Mouse (Mus musculus) hindbrain, embryonic 11.5 days (tissue): ENCODE measurements around the gene Tmem59l. TPM values are rescaled to one million over a fixed set of nuclear protein-coding genes. Genes with fewer than 3 reads are reported as not detected.

Experiments used
- ATAC-seq: fragments of 200-750 bp; cut with Nextera tagmentation; 2 replicates; pipeline ENCODE4 v1.8.0; 2017; ENCODE audit warnings: mild to moderate bottlenecking, moderate TSS enrichment, moderate library complexity; ENCODE audit not compliant: low FRiP score
- DNase-seq: peaks from one replicate; pipeline ENCODE4 v3.0.0-alpha.2; 2015; ENCODE audit warnings: low spot score
- H3K27ac ChIP-seq: fragments of 300-500 bp; sonication (generic); 2 replicates; pipeline ENCODE4 v1.5.1; 2014; ENCODE audit warnings: mild to moderate bottlenecking, low read depth, low read length
- H3K27me3 ChIP-seq: fragments of 300-500 bp; sonication (generic); 2 replicates; pipeline ENCODE4 v1.6.1; 2014; ENCODE audit warnings: mild to moderate bottlenecking, low read length, moderate library complexity, mixed read lengths; ENCODE audit not compliant: control insufficient read depth, insufficient read depth
- H3K36me3 ChIP-seq: fragments of 300-500 bp; sonication (generic); 2 replicates; pipeline ENCODE4 v1.6.1; 2014; ENCODE audit warnings: mild to moderate bottlenecking, low read length, moderate library complexity, mixed read lengths; ENCODE audit not compliant: control insufficient read depth, insufficient read depth
- H3K4me1 ChIP-seq: fragments of 300-500 bp; sonication (generic); replicated peaks from 2 replicates; pipeline ENCODE4 v1.6.1; 2014; ENCODE audit warnings: low read length, mixed read lengths; ENCODE audit not compliant: control insufficient read depth, insufficient read depth
- H3K4me2 ChIP-seq: fragments of 300-500 bp; sonication (generic); replicated peaks from 2 replicates; pipeline ENCODE4 v1.6.1; 2014; ENCODE audit warnings: mild to moderate bottlenecking, low read depth, low read length
- H3K4me3 ChIP-seq: fragments of 300-500 bp; sonication (generic); 2 replicates; pipeline ENCODE4 v1.5.1; 2014; ENCODE audit warnings: low read depth, low read length
- H3K9ac ChIP-seq: fragments of 300-500 bp; sonication (generic); 2 replicates; pipeline ENCODE4 v1.6.1; 2014; ENCODE audit warnings: low read depth, low read length
- H3K9me3 ChIP-seq: fragments of 300-500 bp; sonication (generic); 2 replicates; pipeline ENCODE4 v1.6.1; 2016; ENCODE audit warnings: low read length; ENCODE audit not compliant: control insufficient read depth
- WGBS: fragments of 180-500 bp; shearing (Covaris S2); extraction: QIAGEN DNeasy Blood & Tissue Kit; methylation state at CpG from one replicate; pipeline ENCODE4 v1.1.7; 2014; 5-methylcytosine and 5-hydroxymethylcytosine counted together
- polyA plus RNA-seq: library from polyadenylated mRNA; unstranded; fragments of >200 nt; fragmentation: Nextera tagmentation; extraction: Ambion mirVana; gene quantifications from 2 replicates; pipeline ENCODE4 v1.2.1, GENCODE M21; 2014

Gene Tmem59l
- polyA plus RNA-seq, 1 experiment from 2014 or later = 15.6 TPM

DNA sequence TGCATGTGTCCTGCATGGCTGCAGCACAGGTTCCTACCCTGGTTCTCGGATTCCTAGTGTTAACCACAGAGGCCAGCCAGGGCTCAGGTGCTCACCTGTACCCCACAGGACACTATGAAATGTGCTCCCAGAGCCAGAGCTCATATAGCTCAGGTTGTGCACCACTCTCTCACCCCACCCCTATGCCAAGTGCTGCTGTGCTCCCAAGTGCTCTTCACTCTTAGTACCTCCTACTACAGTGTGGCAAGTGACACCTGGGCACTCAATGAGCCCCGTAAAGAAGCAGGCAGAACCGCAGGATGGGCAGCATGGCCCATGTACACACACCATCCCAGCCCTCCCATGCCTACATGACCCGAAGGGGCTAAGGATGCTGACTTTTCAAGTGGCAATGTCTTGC is 18.4 kb downstream of the Tmem59l start:
- DNase-seq = no peak
- ATAC-seq = no peak
- Histone ChIP-seq H3K4me2 (no peak overlapping the region), H3K9ac (no peak overlapping the region), H3K4me1 (no peaks in the 10 kb centered on the region), H3K9me3 (no peaks in the 10 kb centered on the region), H3K36me3 (no peaks in the 10 kb centered on the region), H3K27me3 (no peaks in the 10 kb centered on the region), H3K27ac (0 out of 2 replicates have a peak overlapping the region, but pooled peaks have one; percentile 17), H3K4me3 (no peak overlapping the region)
- WGBS = 89% methylated on average over 4 of the region's 4 CpGs

DNA sequence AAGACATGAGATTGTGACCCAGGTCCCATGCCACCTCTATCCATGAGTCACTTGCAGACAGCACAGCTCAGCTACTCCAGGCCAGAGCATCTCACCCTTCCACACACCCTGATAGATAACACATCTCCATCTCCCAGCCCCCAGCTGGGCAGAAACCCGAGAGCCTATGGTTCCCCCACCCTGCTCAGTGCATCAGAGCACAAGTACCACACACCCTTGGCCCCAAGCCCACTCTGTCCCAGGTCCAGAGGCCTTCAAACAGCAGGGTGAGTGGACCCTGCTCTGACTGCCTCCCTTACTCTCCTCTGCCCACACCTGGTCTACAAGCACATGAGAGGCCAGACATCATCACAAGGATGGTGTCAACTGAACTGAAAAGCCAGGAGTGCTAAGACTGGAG is 19.3 kb downstream of the Tmem59l start:
- Histone ChIP-seq H3K4me1 (no peaks in the 10 kb centered on the region), H3K4me3 (no peak overlapping the region), H3K9ac (no peak overlapping the region), H3K36me3 (no peaks in the 10 kb centered on the region), H3K27ac (no peak overlapping the region), H3K27me3 (no peaks in the 10 kb centered on the region), H3K4me2 (no peak overlapping the region), H3K9me3 (no peaks in the 10 kb centered on the region)
- DNase-seq = no peak
- 74% methylated on average over 1 of the region's 1 CpGs for WGBS
- ATAC-seq = no peak

DNA sequence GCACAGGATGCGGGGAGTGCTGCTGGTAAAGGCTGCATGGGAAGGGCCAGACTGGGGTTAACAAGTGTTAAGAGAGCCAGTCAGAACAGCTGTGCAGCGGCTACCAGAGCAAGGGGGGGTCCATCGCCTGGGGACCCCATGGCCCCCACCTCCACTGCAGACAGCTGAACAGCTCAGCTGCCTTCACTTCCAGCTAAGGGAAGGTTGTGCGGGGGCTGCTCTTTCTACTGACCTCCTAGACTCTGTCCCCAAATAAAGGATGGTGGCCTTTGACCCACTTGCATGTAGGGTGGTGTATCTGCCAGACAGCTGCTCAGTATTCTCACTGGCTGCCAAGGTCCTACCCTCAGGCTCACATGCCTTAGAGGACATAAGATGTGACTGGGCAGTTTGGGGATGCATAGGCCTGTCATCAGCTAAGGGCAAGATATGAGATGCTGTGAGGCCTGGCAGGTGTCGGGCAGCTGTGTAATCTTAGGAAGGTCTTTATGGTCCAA is 19.9 kb downstream of the Tmem59l start:
- no peak overlapping the region for H3K4me3 ChIP-seq
- no peak overlapping the region for H3K4me2 ChIP-seq
- H3K4me1 ChIP-seq = no peaks in the 10 kb centered on the region
- H3K9me3 ChIP-seq = no peaks in the 10 kb centered on the region
- DNase-seq = no peak
- H3K36me3 ChIP-seq = no peaks in the 10 kb centered on the region
- WGBS = 55% methylated on average over 5 of the region's 5 CpGs
- no peak overlapping the region for H3K27ac ChIP-seq
- H3K9ac ChIP-seq = no peak overlapping the region
- ATAC-seq = no peak
- no peaks in the 10 kb centered on the region for H3K27me3 ChIP-seq

DNA sequence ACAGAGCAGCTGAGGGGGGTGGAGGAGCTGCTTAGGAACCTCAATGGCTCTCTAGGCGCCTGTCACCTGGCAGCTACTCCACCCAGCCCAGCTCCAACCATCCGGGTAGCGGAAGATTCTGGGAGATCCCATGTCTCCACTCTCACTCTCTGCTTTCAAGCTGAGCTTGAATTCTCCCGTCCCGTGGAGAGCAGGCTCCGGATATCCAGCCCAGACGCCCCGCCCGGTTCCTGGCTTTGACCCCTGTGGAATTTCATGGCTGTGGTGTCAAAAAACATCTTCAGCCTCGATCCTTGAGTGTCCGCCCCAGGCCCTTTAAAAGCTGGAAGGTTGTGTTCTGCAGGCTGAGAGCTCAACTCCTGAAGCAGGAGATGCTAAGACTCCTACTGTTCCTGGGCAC is 20.4 kb downstream of the Tmem59l start:
- H3K27me3 ChIP-seq = no peaks in the 10 kb centered on the region
- H3K9ac ChIP-seq = no peak overlapping the region
- H3K4me3 ChIP-seq = no peak overlapping the region
- H3K27ac ChIP-seq = peak overlapping the region; percentile 36; the same call in 1 of the 2 replicates
- H3K36me3 ChIP-seq = no peaks in the 10 kb centered on the region
- H3K4me1 ChIP-seq = no peaks in the 10 kb centered on the region
- DNase-seq (no peak), ATAC-seq (no peak)
- WGBS = 73% methylated on average over 11 of the region's 11 CpGs
- H3K4me2 ChIP-seq = no peak overlapping the region
- no peaks in the 10 kb centered on the region for H3K9me3 ChIP-seq

DNA sequence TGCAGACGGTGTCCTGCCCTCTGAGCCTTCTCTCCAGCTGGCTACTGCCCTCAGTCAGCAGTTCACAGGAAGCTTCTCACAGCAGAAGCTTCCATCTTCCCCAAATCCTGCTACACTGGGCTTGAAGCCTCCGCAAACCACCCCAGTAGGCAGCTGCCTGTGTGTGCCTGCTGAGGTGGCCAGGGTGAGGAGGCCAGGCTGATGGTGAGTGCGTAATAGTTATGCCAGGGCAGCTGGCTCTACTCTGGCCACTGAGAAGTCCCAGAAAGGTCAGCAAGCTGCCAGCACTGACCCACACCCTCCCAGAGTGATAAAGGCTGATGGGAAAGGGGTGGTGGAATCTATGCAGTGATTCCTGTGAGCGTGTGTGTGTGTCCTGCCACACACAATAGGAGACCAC is 20.9 kb downstream of the Tmem59l start:
- Histone ChIP-seq H3K4me1 (no peaks in the 10 kb centered on the region), H3K27ac (peak overlapping the region; percentile 36; the same call in 1 of the 2 replicates), H3K36me3 (no peaks in the 10 kb centered on the region), H3K9me3 (no peaks in the 10 kb centered on the region), H3K9ac (no peak overlapping the region), H3K4me3 (no peak overlapping the region), H3K27me3 (no peaks in the 10 kb centered on the region), H3K4me2 (no peak overlapping the region)
- WGBS = 85% methylated on average over 4 of the region's 4 CpGs
- no peak for ATAC-seq
- DNase-seq = no peak

DNA sequence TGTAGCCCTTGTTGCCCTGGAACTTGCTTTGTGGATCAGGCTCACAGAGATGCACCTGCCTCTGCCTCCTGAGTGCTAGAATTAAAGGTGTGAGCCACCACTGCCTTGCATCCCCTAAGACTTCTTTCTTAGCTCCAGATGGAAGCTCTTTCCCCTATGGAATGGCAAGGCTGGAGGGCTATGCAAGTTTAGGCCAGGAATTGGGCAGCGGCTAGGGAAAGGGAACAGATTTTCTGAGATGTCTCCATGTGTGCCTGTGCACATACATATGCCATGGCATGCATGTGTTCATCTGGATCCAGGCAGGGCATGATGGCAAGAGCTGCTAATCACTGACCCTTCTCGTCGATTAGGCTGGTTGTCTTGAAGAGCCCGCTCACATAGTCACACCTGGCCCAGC is 21.5 kb downstream of the Tmem59l start:
- Histone ChIP-seq H3K4me3 (no peak overlapping the region), H3K4me1 (no peaks in the 10 kb centered on the region), H3K9me3 (no peaks in the 10 kb centered on the region), H3K27ac (no peak overlapping the region), H3K4me2 (no peak overlapping the region), H3K36me3 (no peaks in the 10 kb centered on the region), H3K27me3 (no peaks in the 10 kb centered on the region), H3K9ac (no peak overlapping the region)
- WGBS = 99% methylated on average over 4 of the region's 4 CpGs
- ATAC-seq (no peak), DNase-seq (no peak)

DNA sequence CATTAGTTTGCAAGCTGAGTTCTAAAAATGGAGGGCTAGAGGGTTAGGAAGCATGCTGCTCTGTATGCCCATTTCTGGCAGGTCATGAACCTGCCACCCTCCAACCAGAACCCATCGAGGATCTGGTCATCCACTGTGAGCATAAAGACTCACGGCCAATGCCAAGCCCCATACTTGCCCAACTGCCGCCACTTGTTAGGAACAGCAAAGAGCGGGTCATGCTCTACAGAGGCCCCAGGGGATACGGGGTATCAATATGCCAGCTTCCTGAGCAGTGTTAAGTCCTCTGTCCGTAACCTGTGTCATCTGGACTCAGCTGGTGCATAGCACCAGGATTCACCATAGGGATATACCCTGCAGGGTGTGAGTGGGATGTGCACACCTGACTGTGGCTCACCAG is 23.0 kb downstream of the Tmem59l start:
- Histone ChIP-seq H3K9me3 (no peaks in the 10 kb centered on the region), H3K4me3 (no peak overlapping the region), H3K27ac (no peak overlapping the region), H3K4me1 (no peaks in the 10 kb centered on the region), H3K27me3 (no peaks in the 10 kb centered on the region), H3K36me3 (no peaks in the 10 kb centered on the region), H3K9ac (no peak overlapping the region), H3K4me2 (no peak overlapping the region)
- DNase-seq (no peak), ATAC-seq (no peak)
- WGBS = 89% methylated on average over 6 of the region's 6 CpGs

DNA sequence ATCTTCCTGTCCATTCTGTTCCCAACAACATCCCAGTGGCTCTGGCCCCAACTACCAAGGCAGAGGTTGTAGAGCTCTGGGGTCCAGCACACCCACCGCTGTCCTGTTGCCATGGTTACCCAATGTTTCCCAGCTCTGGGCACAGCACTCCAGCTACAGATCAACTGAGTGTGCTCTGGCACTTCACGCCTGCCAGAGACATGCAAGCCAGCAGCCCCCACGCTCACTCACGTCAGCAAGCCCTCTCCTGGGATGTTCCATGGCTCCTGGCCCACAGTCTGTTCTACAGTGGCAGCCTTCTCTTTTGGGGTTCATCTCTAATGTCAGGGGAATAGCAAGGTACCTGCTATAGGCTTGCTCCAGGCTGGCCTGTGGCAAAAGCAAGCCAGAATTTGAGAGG is 23.9 kb downstream of the Tmem59l start:
- no peak for ATAC-seq
- no peaks in the 10 kb centered on the region for H3K36me3 ChIP-seq
- H3K9me3 ChIP-seq = no peaks in the 10 kb centered on the region
- no peak overlapping the region for H3K4me3 ChIP-seq
- H3K9ac ChIP-seq = no peak overlapping the region
- H3K4me1 ChIP-seq = no peaks in the 10 kb centered on the region
- no peak overlapping the region for H3K4me2 ChIP-seq
- 75% methylated on average over 4 of the region's 4 CpGs for WGBS
- no peak overlapping the region for H3K27ac ChIP-seq
- DNase-seq = no peak
- no peaks in the 10 kb centered on the region for H3K27me3 ChIP-seq

DNA sequence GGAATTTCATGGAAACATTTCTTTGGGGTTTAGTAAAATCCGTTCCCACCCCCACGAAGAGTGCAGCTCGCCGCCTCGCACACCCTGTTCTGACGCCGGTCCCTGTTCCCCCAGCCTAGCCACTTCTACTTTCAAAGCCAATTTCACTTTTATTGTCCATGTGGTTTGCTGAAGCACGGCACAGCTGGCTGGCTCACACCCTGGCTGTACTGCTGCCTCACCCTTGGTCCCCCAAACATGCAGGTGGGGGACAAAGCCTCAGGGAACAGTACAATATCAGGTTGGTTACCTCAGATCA is 24.7 kb downstream of the Tmem59l start:
- Histone ChIP-seq H3K27ac (no peak overlapping the region), H3K4me2 (no peak overlapping the region), H3K4me3 (no peak overlapping the region), H3K4me1 (no peaks in the 10 kb centered on the region), H3K9me3 (no peaks in the 10 kb centered on the region), H3K27me3 (no peaks in the 10 kb centered on the region), H3K36me3 (no peaks in the 10 kb centered on the region), H3K9ac (no peak overlapping the region)
- WGBS = 97% methylated on average over 8 of the region's 8 CpGs
- DNase-seq (no peak), ATAC-seq (no peak)
